Mouse (Mus musculus): Measurements from ENCODE around the gene Hlx. TPM values are rescaled to one million over a fixed set of nuclear protein-coding genes. Genes with fewer than 3 reads are reported as not detected.

Gene Hlx
- polyA plus RNA-seq, 1 experiment from 2014 or later, result 9.5 TPM

GRCm38 (mm10) chr1:184699295-184699694 is 33.1 kb downstream of the Hlx start:
- no peaks in the 10 kb centered on the region for H3K36me3 ChIP-seq (ENCODE audit: control insufficient read depth, insufficient read depth)
- no peak for ATAC-seq (replicated peaks; ENCODE audit: extremely low read depth, insufficient read depth, low FRiP score)
- WGBS, result 78% methylated on average over 1 of the region's 1 CpGs

GRCm38 (mm10) chr1:184695451-184695850 is 37.0 kb downstream of the Hlx start:
- H3K9ac ChIP-seq (ENCODE audit: low read length), result no peak overlapping the region
- WGBS, result 52% methylated on average over 2 of the region's 2 CpGs

More at GRCm38 (mm10) chr1:184699295-184699694, 33.1 kb downstream of the Hlx start:
- Histone ChIP-seq H3K9me3 (replicated peaks; ENCODE audit: control insufficient read depth, low read length) (peaks cover 3% of the 10 kb centered on the region; the same call in 1 of the 2 replicates), H3K9ac (ENCODE audit: low read length) (no peak overlapping the region), H3K4me3 (ENCODE audit: low read length) (no peak overlapping the region), H3K27ac (ENCODE audit: low read length) (no peak overlapping the region), H3K4me2 (ENCODE audit: low read depth, low read length) (no peak overlapping the region), H3K27me3 (ENCODE audit: control insufficient read depth, insufficient read depth, low read length) (no peaks in the 10 kb centered on the region), H3K4me1 (ENCODE audit: control insufficient read depth, insufficient read depth, low read length) (no peaks in the 10 kb centered on the region)

GRCm38 (mm10) chr1:184692204-184692904 is 40.1 kb downstream of the Hlx start:
- H3K36me3 ChIP-seq (ENCODE audit: control insufficient read depth, insufficient read depth), result no peaks in the 10 kb centered on the region
- H3K27ac ChIP-seq (ENCODE audit: low read length), result no peak overlapping the region
- no peak overlapping the region for H3K4me3 ChIP-seq (ENCODE audit: low read length)
- WGBS, result 65% methylated on average over 10 of the region's 10 CpGs
- H3K4me2 ChIP-seq (ENCODE audit: low read depth, low read length), result no peak overlapping the region
- no peak for ATAC-seq (replicated peaks; ENCODE audit: extremely low read depth, insufficient read depth, low FRiP score)
- H3K27me3 ChIP-seq (ENCODE audit: control insufficient read depth, insufficient read depth, low read length), result no peaks in the 10 kb centered on the region
- no peak overlapping the region for H3K9ac ChIP-seq (ENCODE audit: low read length)
- H3K4me1 ChIP-seq (ENCODE audit: control insufficient read depth, insufficient read depth, low read length), result no peaks in the 10 kb centered on the region; the same call in 1 of the 2 replicates
- peaks cover 3% of the 10 kb centered on the region; the same call in 1 of the 2 replicates for H3K9me3 ChIP-seq (replicated peaks; ENCODE audit: control insufficient read depth, low read length)

More at GRCm38 (mm10) chr1:184695451-184695850, 37.0 kb downstream of the Hlx start:
- H3K36me3 ChIP-seq (ENCODE audit: control insufficient read depth, insufficient read depth), result no peaks in the 10 kb centered on the region
- no peak for ATAC-seq (replicated peaks; ENCODE audit: extremely low read depth, insufficient read depth, low FRiP score)
- no peak overlapping the region for H3K27ac ChIP-seq (ENCODE audit: low read length)
- H3K4me2 ChIP-seq (ENCODE audit: low read depth, low read length), result no peak overlapping the region
- no peak overlapping the region for H3K4me3 ChIP-seq (ENCODE audit: low read length)
- no peaks in the 10 kb centered on the region for H3K27me3 ChIP-seq (ENCODE audit: control insufficient read depth, insufficient read depth, low read length)
- peaks cover 3% of the 10 kb centered on the region; the same call in 1 of the 2 replicates for H3K9me3 ChIP-seq (replicated peaks; ENCODE audit: control insufficient read depth, low read length)
- no peaks in the 10 kb centered on the region for H3K4me1 ChIP-seq (ENCODE audit: control insufficient read depth, insufficient read depth, low read length)

GRCm38 (mm10) chr1:184691240-184691639 is 41.2 kb downstream of the Hlx start:
- no peaks in the 10 kb centered on the region; the same call in 1 of the 2 replicates for H3K4me1 ChIP-seq (ENCODE audit: control insufficient read depth, insufficient read depth, low read length)
- H3K36me3 ChIP-seq (ENCODE audit: control insufficient read depth, insufficient read depth), result no peaks in the 10 kb centered on the region
- peaks cover under 1% of the 10 kb centered on the region; the same call in 1 of the 2 replicates for H3K27me3 ChIP-seq (ENCODE audit: control insufficient read depth, insufficient read depth, low read length)
- H3K4me2 ChIP-seq (ENCODE audit: low read depth, low read length), result no peak overlapping the region
- no peak overlapping the region for H3K9ac ChIP-seq (ENCODE audit: low read length)
- no peaks in the 10 kb centered on the region for H3K9me3 ChIP-seq (replicated peaks; ENCODE audit: control insufficient read depth, low read length)
- no peak for ATAC-seq (replicated peaks; ENCODE audit: extremely low read depth, insufficient read depth, low FRiP score)
- no peak overlapping the region for H3K4me3 ChIP-seq (ENCODE audit: low read length)
- H3K27ac ChIP-seq (ENCODE audit: low read length), result no peak overlapping the region
- WGBS, result 71% methylated on average over 8 of the region's 8 CpGs

GRCm38 (mm10) chr1:184688026-184688425 is 44.4 kb downstream of the Hlx start:
- 30% methylated on average over 7 of the region's 7 CpGs for WGBS
- H3K27ac ChIP-seq (ENCODE audit: low read length), result no peak overlapping the region
- no peak for ATAC-seq (replicated peaks; ENCODE audit: extremely low read depth, insufficient read depth, low FRiP score)
- H3K36me3 ChIP-seq (ENCODE audit: control insufficient read depth, insufficient read depth), result no peaks in the 10 kb centered on the region
- H3K4me2 ChIP-seq (ENCODE audit: low read depth, low read length), result no peak overlapping the region
- no peaks in the 10 kb centered on the region for H3K9me3 ChIP-seq (replicated peaks; ENCODE audit: control insufficient read depth, low read length)
- no peak overlapping the region for H3K4me3 ChIP-seq (ENCODE audit: low read length)
- no peak overlapping the region for H3K9ac ChIP-seq (ENCODE audit: low read length)
- no peaks in the 10 kb centered on the region; the same call in 1 of the 2 replicates for H3K4me1 ChIP-seq (ENCODE audit: control insufficient read depth, insufficient read depth, low read length)
- H3K27me3 ChIP-seq (ENCODE audit: control insufficient read depth, insufficient read depth, low read length), result peaks cover 2% of the 10 kb centered on the region; the same call in 1 of the 2 replicates

GRCm38 (mm10) chr1:184687512-184687911 is 44.9 kb downstream of the Hlx start:
- Histone ChIP-seq H3K9me3 (replicated peaks; ENCODE audit: control insufficient read depth, low read length) (no peaks in the 10 kb centered on the region), H3K4me3 (ENCODE audit: low read length) (no peak overlapping the region), H3K27me3 (ENCODE audit: control insufficient read depth, insufficient read depth, low read length) (peaks cover 2% of the 10 kb centered on the region; the same call in 1 of the 2 replicates), H3K9ac (ENCODE audit: low read length) (no peak overlapping the region), H3K27ac (ENCODE audit: low read length) (no peak overlapping the region), H3K36me3 (ENCODE audit: control insufficient read depth, insufficient read depth) (no peaks in the 10 kb centered on the region), H3K4me2 (ENCODE audit: low read depth, low read length) (no peak overlapping the region), H3K4me1 (ENCODE audit: control insufficient read depth, insufficient read depth, low read length) (no peaks in the 10 kb centered on the region; the same call in 1 of the 2 replicates)
- WGBS, result 32% methylated on average over 4 of the region's 4 CpGs
- ATAC-seq (replicated peaks; ENCODE audit: extremely low read depth, insufficient read depth, low FRiP score), result no peak

- Histone ChIP-seq H3K27ac (ENCODE audit: low read length) (no peak overlapping the region), H3K4me2 (ENCODE audit: low read depth, low read length) (no peak overlapping the region), H3K4me1 (ENCODE audit: control insufficient read depth, insufficient read depth, low read length) (no peaks in the 10 kb centered on the region; the same call in 1 of the 2 replicates), H3K9me3 (replicated peaks; ENCODE audit: control insufficient read depth, low read length) (no peaks in the 10 kb centered on the region), H3K4me3 (ENCODE audit: low read length) (no peak overlapping the region), H3K36me3 (ENCODE audit: control insufficient read depth, insufficient read depth) (no peaks in the 10 kb centered on the region), H3K9ac (ENCODE audit: low read length) (no peak overlapping the region), H3K27me3 (ENCODE audit: control insufficient read depth, insufficient read depth, low read length) (peaks cover 4% of the 10 kb centered on the region; the same call in 1 of the 2 replicates)
- no peak for ATAC-seq (replicated peaks; ENCODE audit: extremely low read depth, insufficient read depth, low FRiP score)
- 58% methylated on average over 6 of the region's 6 CpGs for WGBS
Measured at GRCm38 (mm10) chr1:184683541-184683940, 48.9 kb downstream of the Hlx start.

GRCm38 (mm10) chr1:184679416-184679965 is 52.9 kb downstream of the Hlx start:
- no peaks in the 10 kb centered on the region for H3K36me3 ChIP-seq (ENCODE audit: control insufficient read depth, insufficient read depth)
- H3K4me2 ChIP-seq (ENCODE audit: low read depth, low read length), result no peak overlapping the region
- H3K27ac ChIP-seq (ENCODE audit: low read length), result no peak overlapping the region
- no peak overlapping the region for H3K9ac ChIP-seq (ENCODE audit: low read length)
- 65% methylated on average over 8 of the region's 8 CpGs for WGBS
- H3K4me1 ChIP-seq (ENCODE audit: control insufficient read depth, insufficient read depth, low read length), result peaks cover 16% of the 10 kb centered on the region
- H3K9me3 ChIP-seq (replicated peaks; ENCODE audit: control insufficient read depth, low read length), result no peaks in the 10 kb centered on the region
- no peak for ATAC-seq (replicated peaks; ENCODE audit: extremely low read depth, insufficient read depth, low FRiP score)
- H3K4me3 ChIP-seq (ENCODE audit: low read length), result no peak overlapping the region
- H3K27me3 ChIP-seq (ENCODE audit: control insufficient read depth, insufficient read depth, low read length), result 0 out of 2 replicates have a peak, but pooled peaks cover 2% of the 10 kb centered on the region

- Histone ChIP-seq H3K4me1 (ENCODE audit: control insufficient read depth, insufficient read depth, low read length) (peaks cover 16% of the 10 kb centered on the region), H3K4me2 (ENCODE audit: low read depth, low read length) (no peak overlapping the region), H3K27me3 (ENCODE audit: control insufficient read depth, insufficient read depth, low read length) (0 out of 2 replicates have a peak, but pooled peaks cover 2% of the 10 kb centered on the region), H3K9me3 (replicated peaks; ENCODE audit: control insufficient read depth, low read length) (no peaks in the 10 kb centered on the region), H3K4me3 (ENCODE audit: low read length) (no peak overlapping the region), H3K27ac (ENCODE audit: low read length) (no peak overlapping the region), H3K36me3 (ENCODE audit: control insufficient read depth, insufficient read depth) (no peaks in the 10 kb centered on the region), H3K9ac (ENCODE audit: low read length) (no peak overlapping the region)
- 48% methylated on average over 2 of the region's 2 CpGs for WGBS
- no peak for ATAC-seq (replicated peaks; ENCODE audit: extremely low read depth, insufficient read depth, low FRiP score)
Measured at GRCm38 (mm10) chr1:184677641-184678040, 54.8 kb downstream of the Hlx start.

Data from heart, embryonic 16.5 days (tissue).